Mouse (Mus musculus): ENCODE results near the gene Rrm2.

The Rrm2 gene

DNA sequence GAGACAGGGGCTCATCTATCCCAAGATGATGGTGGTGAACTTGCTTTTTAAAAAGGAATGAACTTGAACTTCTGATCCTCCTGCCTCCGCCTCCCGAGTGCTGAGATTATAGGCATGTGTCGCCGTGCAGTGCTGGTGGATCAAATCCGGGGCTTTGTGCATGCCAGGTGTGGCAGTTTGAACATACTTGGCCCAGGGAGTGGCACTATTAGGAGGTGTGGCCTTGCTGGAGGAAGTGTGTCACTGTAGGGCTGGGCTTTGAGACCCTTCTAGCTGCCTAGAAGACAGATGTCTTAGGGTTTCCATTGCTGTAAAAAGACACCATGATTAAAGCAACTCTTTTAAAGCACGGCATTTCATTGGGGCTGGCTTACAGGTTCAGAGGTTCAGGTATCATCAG lies 42.5 kb downstream of the Rrm2 start:
- no peak for DNase-seq (ENCODE audit: low spot score)

DNA sequence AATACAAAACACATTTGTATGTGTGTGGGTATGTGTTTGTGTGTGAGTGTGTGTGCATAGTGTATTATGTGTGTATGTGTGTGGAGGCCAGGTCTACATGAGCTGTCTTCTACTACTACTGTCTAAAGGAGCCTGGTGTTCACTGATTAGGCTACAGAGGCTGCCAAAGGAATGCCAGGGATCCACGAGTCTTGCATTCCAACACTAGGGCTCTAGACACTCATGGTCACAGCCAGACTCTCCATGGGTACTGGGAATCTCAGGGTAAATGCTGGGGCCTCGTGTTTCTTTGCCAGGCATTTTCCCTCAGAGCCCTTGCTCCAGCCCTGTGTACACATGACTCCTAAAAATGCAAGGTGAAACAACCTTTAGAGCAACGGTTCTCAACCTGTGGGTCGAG lies 45.6 kb downstream of the Rrm2 start:
- DNase-seq (ENCODE audit: low spot score): no peak

DNA sequence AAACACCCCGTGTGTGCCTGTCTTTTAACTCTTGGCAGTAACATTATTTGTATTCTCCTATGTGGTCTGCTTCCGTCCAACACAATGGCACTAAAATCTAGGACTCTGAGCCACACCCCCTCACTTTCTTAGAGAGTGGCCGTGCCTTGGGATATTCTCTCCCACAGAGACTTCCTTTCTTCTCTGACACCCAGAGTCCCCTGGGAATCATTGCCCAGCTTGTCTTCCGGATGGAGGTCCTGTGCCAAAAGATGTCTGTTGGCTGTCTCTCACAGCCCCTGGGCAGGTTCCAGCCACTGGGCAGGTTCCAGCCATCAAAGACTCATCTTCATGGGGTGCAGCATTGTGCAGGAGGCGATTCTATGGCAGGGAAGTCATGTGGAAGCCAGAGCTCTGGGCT lies 46.7 kb downstream of the Rrm2 start:
- DNase-seq (ENCODE audit: low spot score): no peak

DNA sequence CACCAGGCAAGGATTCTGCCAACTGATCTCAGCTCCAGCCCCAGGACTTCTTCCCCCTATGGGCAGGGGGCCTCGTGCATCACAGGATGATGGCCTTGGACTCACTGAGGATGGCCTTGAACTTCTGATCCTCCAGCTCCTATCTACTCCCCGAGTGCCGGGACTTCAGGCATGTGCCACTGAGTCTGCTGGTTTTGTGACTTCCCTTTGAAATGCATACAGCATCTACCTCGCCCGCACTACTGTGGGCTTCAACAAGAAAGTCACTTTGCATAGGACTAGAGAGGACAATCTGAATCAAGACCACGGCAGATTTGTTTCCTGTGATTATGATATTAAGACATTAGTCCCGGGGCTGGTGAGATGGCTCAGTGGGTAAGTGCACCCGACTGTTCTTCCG lies 47.4 kb downstream of the Rrm2 start:
- DNase-seq (ENCODE audit: low spot score): no peak

DNA sequence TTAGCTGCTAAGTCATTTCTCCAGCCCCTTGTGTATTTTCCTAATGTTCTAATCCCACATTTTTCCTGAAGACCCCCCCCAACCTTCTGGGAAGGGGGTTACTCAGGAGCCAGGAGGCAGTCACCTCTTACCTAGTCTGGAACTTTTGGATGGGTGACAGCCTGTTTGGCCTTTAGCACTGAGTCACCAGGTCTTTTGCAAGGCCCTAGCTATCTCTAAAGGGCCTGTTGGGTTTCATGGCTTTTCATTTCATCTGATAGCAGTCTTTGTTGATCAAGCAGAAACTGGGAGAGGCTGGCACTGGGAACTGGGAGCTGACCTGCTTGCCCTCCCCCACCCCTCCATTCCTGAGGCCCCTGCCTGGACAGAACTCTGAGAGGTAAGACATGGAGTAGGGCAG lies 49.3 kb downstream of the Rrm2 start:
- DNase-seq (ENCODE audit: low spot score): no peak

DNA sequence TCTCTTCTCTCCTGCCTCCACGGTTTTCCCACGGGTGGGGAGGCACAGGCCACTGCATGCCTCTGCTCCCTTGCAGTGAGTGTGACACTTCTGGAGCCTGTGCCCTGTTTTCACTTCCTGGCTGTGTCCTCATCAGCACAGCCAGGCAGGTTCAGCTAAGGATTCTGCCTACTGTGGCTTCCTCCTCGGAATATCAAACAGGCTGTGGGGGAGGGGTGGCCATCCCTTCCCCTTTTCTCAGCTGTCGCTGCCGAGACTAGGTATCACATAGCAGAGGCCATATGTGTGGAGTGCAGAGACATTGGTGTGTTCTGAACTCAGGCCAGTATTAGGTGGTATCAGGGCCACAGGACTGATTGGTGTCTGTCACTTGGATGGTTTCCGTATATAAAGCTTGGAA lies 50.3 kb downstream of the Rrm2 start:
- DNase-seq (ENCODE audit: low spot score): no peak

DNA sequence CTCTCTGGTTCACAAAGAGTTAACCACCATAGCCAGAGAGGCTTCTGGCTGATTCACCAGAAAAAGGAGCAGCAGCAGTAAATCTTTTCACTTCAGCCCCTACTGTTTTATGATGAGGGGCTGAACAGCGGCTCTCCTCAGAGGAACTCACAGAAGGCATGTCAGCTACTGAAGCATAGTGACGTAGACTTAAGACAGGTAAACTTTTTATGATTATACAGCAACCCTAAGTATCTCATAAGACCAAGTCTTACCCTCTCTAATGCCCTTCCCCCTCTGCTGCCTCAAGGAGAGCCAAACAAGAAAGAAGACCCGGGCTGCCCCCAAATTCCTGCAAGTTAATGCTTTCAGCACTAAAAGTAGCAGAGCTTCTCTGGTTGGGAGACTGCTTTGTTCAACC lies 54.2 kb downstream of the Rrm2 start:
- DNase-seq (ENCODE audit: low spot score): no peak

All from c-Kit-positive CD71-positive TER-119-positive erythroid progenitor cells, embryonic 14.5 days (primary cell).